Mouse (Mus musculus): ENCODE measurements around the gene Ly75. TPM values are rescaled to one million over a fixed set of nuclear protein-coding genes. Genes with fewer than 3 reads are reported as not detected.

Gene Ly75
- polyA plus RNA-seq, 1 experiment from 2014 or later: 1.4 TPM

- H3K4me2 ChIP-seq: no peak overlapping the region
- H3K4me3 ChIP-seq: no peak overlapping the region
- H3K36me3 ChIP-seq: no peaks in the 10 kb centered on the region
- H3K27ac ChIP-seq (replicated peaks): no peak overlapping the region
- 88% methylated on average over 4 of the region's 4 CpGs for WGBS
- 0 out of 2 replicates have a peak, but pooled peaks cover 5% of the 10 kb centered on the region for H3K9me3 ChIP-seq
- H3K4me1 ChIP-seq (replicated peaks): no peaks in the 10 kb centered on the region
- no peaks in the 10 kb centered on the region for H3K27me3 ChIP-seq
- ATAC-seq (ENCODE audit: low FRiP score, low read depth): no peak
- H3K9ac ChIP-seq: no peak overlapping the region
Observed at GRCm38 (mm10) chr2:60291381-60291780, 91.7 kb downstream of the Ly75 start.

- no peak overlapping the region for H3K9ac ChIP-seq
- no peak for ATAC-seq (ENCODE audit: low FRiP score, low read depth)
- 73% methylated on average over 1 of the region's 1 CpGs for WGBS
Observed at GRCm38 (mm10) chr2:60289451-60289850, 93.7 kb downstream of the Ly75 start.

GRCm38 (mm10) chr2:60288606-60289005 is 94.5 kb downstream of the Ly75 start:
- 86% methylated on average over 4 of the region's 4 CpGs for WGBS
- H3K4me1 ChIP-seq (replicated peaks): peaks cover 10% of the 10 kb centered on the region
- no peak overlapping the region for H3K4me3 ChIP-seq

More at GRCm38 (mm10) chr2:60289451-60289850, 93.7 kb downstream of the Ly75 start:
- H3K36me3 ChIP-seq: no peaks in the 10 kb centered on the region
- H3K27ac ChIP-seq (replicated peaks): no peak overlapping the region
- peaks cover 2% of the 10 kb centered on the region for H3K4me1 ChIP-seq (replicated peaks)
- H3K9me3 ChIP-seq: no peaks in the 10 kb centered on the region
- H3K27me3 ChIP-seq: peaks cover 11% of the 10 kb centered on the region
- H3K4me2 ChIP-seq: no peak overlapping the region
- H3K4me3 ChIP-seq: no peak overlapping the region

GRCm38 (mm10) chr2:60285107-60285617 is 97.9 kb downstream of the Ly75 start:
- Histone ChIP-seq H3K4me2 (no peak overlapping the region), H3K9ac (no peak overlapping the region), H3K9me3 (no peaks in the 10 kb centered on the region), H3K4me1 (replicated peaks) (peaks cover 17% of the 10 kb centered on the region), H3K27ac (replicated peaks) (no peak overlapping the region), H3K36me3 (no peaks in the 10 kb centered on the region), H3K27me3 (peaks cover 13% of the 10 kb centered on the region), H3K4me3 (no peak overlapping the region)
- ATAC-seq (ENCODE audit: low FRiP score, low read depth): no peak
- 83% methylated on average over 8 of the region's 8 CpGs for WGBS

More at GRCm38 (mm10) chr2:60288606-60289005, 94.5 kb downstream of the Ly75 start:
- no peaks in the 10 kb centered on the region for H3K36me3 ChIP-seq
- H3K27ac ChIP-seq (replicated peaks): no peak overlapping the region
- ATAC-seq (ENCODE audit: low FRiP score, low read depth): no peak
- no peak overlapping the region for H3K9ac ChIP-seq
- H3K9me3 ChIP-seq: no peaks in the 10 kb centered on the region
- H3K27me3 ChIP-seq: peaks cover 13% of the 10 kb centered on the region
- no peak overlapping the region for H3K4me2 ChIP-seq

GRCm38 (mm10) chr2:60284467-60284821 is 98.7 kb downstream of the Ly75 start, which contains the start of gene Cd302:
Gene Cd302, minus strand, starts transcription at chr2:60284488.
- H3K4me3 ChIP-seq: peak within 1 kb of the TSS; percentile 48
- H3K36me3 ChIP-seq: no peaks in the 10 kb centered on the region
- H3K4me1 ChIP-seq (replicated peaks): peaks cover 17% of the 10 kb centered on the region
- no peaks in the 10 kb centered on the region for H3K9me3 ChIP-seq
- H3K27ac ChIP-seq (replicated peaks): no peak within 1 kb of the TSS
- 56% methylated on average over 4 of the region's 4 CpGs for WGBS
- peaks cover 13% of the 10 kb centered on the region for H3K27me3 ChIP-seq
- H3K4me2 ChIP-seq: peak within 1 kb of the TSS; percentile 97
- H3K9ac ChIP-seq: peak within 1 kb of the TSS; percentile 54
- no peak for ATAC-seq (ENCODE audit: low FRiP score, low read depth)

- 1% methylated on average over 42 of the region's 42 CpGs for WGBS
- Histone ChIP-seq H3K9ac (peak overlapping the region; percentile 54), H3K9me3 (no peaks in the 10 kb centered on the region), H3K36me3 (no peaks in the 10 kb centered on the region), H3K27me3 (peaks cover 13% of the 10 kb centered on the region), H3K4me1 (replicated peaks) (peaks cover 17% of the 10 kb centered on the region), H3K27ac (replicated peaks) (no peak overlapping the region), H3K4me2 (peak overlapping the region; percentile 97), H3K4me3 (peak overlapping the region; percentile 48)
- ATAC-seq (ENCODE audit: low FRiP score, low read depth): peak; percentile 83
Observed at GRCm38 (mm10) chr2:60283751-60284466, 99.2 kb downstream of the Ly75 start.

- peaks cover 17% of the 10 kb centered on the region for H3K4me1 ChIP-seq (replicated peaks)
- ATAC-seq (ENCODE audit: low FRiP score, low read depth): no peak; the same call in 1 of the 2 replicates
- no peak overlapping the region for H3K27ac ChIP-seq (replicated peaks)
- 11% methylated on average over 9 of the region's 9 CpGs for WGBS
- peak overlapping the region; percentile 97 for H3K4me2 ChIP-seq
- no peaks in the 10 kb centered on the region for H3K36me3 ChIP-seq
- H3K27me3 ChIP-seq: peaks cover 13% of the 10 kb centered on the region
- H3K9me3 ChIP-seq: no peaks in the 10 kb centered on the region
- H3K4me3 ChIP-seq: peak overlapping the region; percentile 48
- H3K9ac ChIP-seq: peak overlapping the region; percentile 54; the same call in 1 of the 2 replicates
Observed at GRCm38 (mm10) chr2:60283208-60283750, 99.8 kb downstream of the Ly75 start.

- WGBS: 81% methylated on average over 4 of the region's 4 CpGs
- peaks cover 17% of the 10 kb centered on the region for H3K4me1 ChIP-seq (replicated peaks)
- no peak overlapping the region for H3K4me2 ChIP-seq
Observed at GRCm38 (mm10) chr2:60282625-60283024, 100.5 kb downstream of the Ly75 start.

GRCm38 (mm10) chr2:60278627-60279026 is 104.5 kb downstream of the Ly75 start:
- no peak for ATAC-seq (ENCODE audit: low FRiP score, low read depth)
- WGBS: 96% methylated on average over 4 of the region's 4 CpGs
- H3K4me1 ChIP-seq (replicated peaks): peaks cover 7% of the 10 kb centered on the region
- no peak overlapping the region for H3K4me3 ChIP-seq
- H3K36me3 ChIP-seq: no peaks in the 10 kb centered on the region
- H3K9ac ChIP-seq: no peak overlapping the region
- no peak overlapping the region for H3K4me2 ChIP-seq
- H3K9me3 ChIP-seq: no peaks in the 10 kb centered on the region
- H3K27ac ChIP-seq (replicated peaks): no peak overlapping the region
- H3K27me3 ChIP-seq: no peaks in the 10 kb centered on the region

More at GRCm38 (mm10) chr2:60282625-60283024, 100.5 kb downstream of the Ly75 start:
- Histone ChIP-seq H3K9me3 (no peaks in the 10 kb centered on the region), H3K9ac (no peak overlapping the region), H3K4me3 (no peak overlapping the region), H3K27me3 (peaks cover 13% of the 10 kb centered on the region), H3K36me3 (no peaks in the 10 kb centered on the region), H3K27ac (replicated peaks) (no peak overlapping the region)
- no peak for ATAC-seq (ENCODE audit: low FRiP score, low read depth)

GRCm38 (mm10) chr2:60269856-60270479 is 113.1 kb downstream of the Ly75 start:
- Histone ChIP-seq H3K9me3 (no peaks in the 10 kb centered on the region), H3K9ac (no peak overlapping the region), H3K4me3 (no peak overlapping the region), H3K36me3 (no peaks in the 10 kb centered on the region), H3K27me3 (no peaks in the 10 kb centered on the region), H3K27ac (replicated peaks) (no peak overlapping the region), H3K4me2 (no peak overlapping the region), H3K4me1 (replicated peaks) (no peaks in the 10 kb centered on the region)
- 95% methylated on average over 14 of the region's 14 CpGs for WGBS
- ATAC-seq (ENCODE audit: low FRiP score, low read depth): no peak

- H3K4me1 ChIP-seq (replicated peaks): no peaks in the 10 kb centered on the region
- no peaks in the 10 kb centered on the region for H3K36me3 ChIP-seq
- no peaks in the 10 kb centered on the region for H3K27me3 ChIP-seq
- no peaks in the 10 kb centered on the region for H3K9me3 ChIP-seq
- H3K27ac ChIP-seq (replicated peaks): no peak overlapping the region
- H3K4me3 ChIP-seq: no peak overlapping the region
- ATAC-seq (ENCODE audit: low FRiP score, low read depth): no peak
- no peak overlapping the region for H3K4me2 ChIP-seq
- WGBS: 57% methylated on average over 1 of the region's 1 CpGs
- no peak overlapping the region for H3K9ac ChIP-seq
Observed at GRCm38 (mm10) chr2:60267567-60267966, 115.5 kb downstream of the Ly75 start.

Measured in hindbrain, embryonic 15.5 days (tissue).